Mouse (Mus musculus): Measurements from ENCODE around the gene Zcchc13.
"Not testable (repeated sequence)": the region's sequence is repeated elsewhere in the genome, so short reads cannot be mapped to it uniquely, and the experiment has no call there.

The Zcchc13 gene

DNA sequence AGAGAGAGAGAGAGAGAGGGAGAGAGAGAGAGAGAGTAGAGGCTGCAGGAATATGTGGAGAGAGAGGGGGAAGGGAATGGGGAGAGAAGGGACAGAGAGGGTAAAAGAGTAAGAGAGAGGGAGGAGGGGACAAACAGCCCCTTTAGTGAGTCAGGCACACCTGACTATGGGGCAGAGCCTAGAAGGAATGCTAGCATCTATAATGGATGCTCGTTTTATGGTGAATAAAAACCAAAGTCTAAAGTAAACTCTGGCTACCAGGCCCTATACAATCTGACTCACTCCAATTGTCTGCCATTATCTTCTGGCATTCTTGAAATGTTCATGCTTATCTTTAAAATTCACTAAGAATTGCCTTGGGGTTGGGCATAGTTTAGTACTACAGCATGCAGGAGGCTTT lies 21.7 kb downstream of the Zcchc13 start:
- DNase-seq = no peak

DNA sequence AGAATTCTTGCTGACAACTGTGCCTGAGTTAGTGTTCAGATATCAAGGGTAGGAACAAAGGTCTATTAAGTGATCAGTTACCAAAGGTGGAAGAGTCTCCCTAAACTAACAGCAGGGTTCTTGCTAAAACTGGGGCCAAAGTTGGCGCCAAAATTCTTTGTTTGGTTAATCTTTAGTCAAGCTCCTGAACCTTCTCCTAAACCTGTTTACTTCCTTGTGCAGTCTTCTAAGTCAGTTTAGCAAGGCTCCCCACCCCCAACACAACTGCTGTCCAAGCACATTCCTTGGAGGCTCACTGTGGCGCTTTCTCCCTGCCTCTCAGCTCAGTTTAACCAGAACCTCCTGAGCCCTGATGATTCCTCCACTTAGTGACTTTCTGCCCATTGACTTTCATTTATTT lies 22.6 kb downstream of the Zcchc13 start:
- no peak for DNase-seq

DNA sequence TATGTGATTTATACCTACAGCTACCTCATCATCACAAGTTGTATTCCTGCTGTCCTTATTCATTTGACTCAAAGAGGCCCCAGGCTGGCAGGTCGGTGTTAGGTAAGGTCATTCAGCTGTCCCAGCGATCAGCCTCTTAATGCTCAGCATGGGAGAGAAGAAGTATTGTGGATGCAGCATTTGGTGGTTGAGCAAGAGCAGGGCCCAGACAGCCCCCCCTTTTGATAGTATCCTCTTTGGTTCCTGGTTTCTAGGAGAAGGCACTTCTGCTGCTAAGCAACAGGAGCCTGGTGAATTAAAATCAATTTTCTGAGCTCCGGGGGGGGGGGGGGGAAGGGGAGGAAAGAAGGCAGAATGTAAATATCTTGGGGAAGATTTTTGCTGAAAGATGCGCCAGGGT lies 28.6 kb downstream of the Zcchc13 start:
- DNase-seq = no peak

DNA sequence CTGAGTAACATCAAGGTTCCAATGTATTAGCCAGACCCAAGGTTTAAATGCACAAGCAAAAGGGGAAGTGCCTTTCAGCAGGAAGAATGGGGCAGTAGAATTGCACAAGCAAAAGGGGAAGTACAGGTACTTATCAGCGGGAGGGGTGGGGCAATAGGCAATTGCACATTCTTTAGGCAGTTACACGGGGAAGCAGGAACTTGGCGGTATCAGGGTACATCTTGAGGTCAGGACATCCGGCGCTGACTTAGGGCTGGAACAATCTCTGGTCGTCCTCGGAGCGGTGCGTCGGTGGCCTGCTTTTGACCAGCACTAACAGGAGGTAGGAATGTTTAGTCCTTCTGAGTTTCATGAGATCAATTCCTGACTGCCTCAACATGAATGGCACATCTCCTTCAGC lies 34.1 kb downstream of the Zcchc13 start:
- not testable (repeated sequence) for DNase-seq

DNA sequence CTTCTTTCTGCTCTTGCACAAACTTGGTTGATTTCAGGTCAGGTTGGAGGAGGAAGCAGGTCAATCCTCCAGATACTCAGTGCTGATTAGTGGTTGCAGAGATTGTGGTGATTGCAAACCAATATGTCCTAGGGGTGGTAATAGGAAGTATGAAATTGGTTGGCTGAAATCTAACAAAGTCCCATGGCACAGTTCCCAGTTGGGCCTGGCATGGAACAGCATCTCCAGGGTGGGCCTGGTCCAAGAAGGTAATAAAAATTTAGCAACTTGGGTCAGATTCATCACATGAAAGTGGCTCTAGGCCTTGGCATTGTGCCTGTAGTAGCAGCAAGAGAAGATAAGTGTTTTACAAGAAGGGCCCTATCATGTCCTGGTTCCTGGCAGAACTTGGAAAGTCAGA lies 39.9 kb downstream of the Zcchc13 start:
- DNase-seq = no peak

DNA sequence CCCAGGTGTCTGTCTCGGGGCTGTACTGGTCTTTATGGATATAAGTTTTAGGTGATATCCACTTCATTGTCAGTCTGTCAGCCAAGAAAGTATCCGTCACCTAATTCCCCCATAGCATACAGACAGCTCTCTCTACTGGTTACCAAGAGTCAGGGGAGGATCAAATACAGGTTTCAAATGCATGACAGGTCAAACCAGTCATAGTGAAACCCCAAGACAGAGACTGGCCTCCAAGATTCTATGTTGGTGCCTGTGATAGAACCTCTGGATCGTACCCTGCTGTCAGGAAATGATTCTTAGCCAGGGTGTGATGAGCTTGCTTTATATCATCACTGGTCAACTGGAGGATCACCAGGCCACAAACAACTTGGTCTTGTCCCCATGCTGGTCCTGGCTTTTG lies 43.4 kb downstream of the Zcchc13 start:
- no peak for DNase-seq

DNA sequence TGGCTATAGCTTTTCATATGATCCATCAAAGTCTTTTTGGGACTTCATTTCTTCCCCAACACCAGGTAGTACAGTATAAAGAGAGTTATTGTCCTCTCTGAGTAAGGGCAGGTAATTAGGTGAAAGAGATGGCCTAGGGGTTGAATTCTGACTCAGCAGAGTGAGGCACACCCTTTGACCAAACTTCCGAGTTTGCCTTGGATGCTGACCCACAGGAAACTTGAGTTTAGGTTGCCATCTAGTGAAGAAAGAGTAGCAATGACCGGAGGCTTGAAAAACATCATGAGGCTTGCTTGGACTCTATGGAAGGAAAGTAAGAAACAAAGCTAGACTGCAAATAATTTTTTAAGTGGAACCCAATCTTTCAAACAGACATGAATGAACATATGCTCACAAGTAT lies 44.3 kb downstream of the Zcchc13 start:
- DNase-seq = no peak
